Mouse (Mus musculus) small intestine, adult 2 months (tissue): Measurements from ENCODE around the gene Krt83.

ENCODE experiments used
- CTCF ChIP-seq: fragments of 200-500 bp; IDR thresholded peaks from 2 replicates; pipeline ENCODE4 v1.5.1; 2012; ENCODE audit warnings: low read depth, mild to moderate bottlenecking, control low read depth, inconsistent platforms, low read length, moderate library complexity, mixed read lengths; ENCODE audit not compliant: insufficient replicate concordance, insufficient read length; ENCODE audit errors: extremely low read depth
- POLR2A ChIP-seq: fragments of 200-500 bp; IDR thresholded peaks from 2 replicates; pipeline ENCODE4 v1.6.1; 2012; ENCODE audit warnings: low read depth, mild to moderate bottlenecking, control low read depth, inconsistent platforms, low read length, moderate library complexity

DNA sequence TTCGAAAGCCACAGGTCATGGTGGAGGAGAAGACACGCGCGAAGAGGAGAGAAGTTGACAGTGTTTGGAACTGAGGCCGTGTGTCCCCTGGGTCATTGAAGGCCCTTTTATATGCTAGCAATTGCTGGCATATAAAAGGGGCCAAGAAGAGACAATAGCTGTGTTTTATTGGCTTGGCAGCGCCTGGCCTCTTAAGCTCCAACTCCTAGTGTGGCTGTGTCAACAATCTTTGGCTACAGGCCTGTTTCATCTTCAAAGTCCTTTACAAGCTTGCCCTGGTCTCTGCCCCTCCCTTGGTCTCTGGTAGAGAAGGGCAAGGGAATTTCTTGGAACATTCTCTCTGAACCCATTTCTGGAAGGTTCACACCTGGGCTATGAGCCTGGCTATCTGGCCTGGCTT, at the start of gene Krt83:
- TF ChIP-seq CTCF, result no peak
- TF ChIP-seq POLR2A, result no peak
